Mouse (Mus musculus): ENCODE results near the gene Fam83g.

The Fam83g gene

DNA sequence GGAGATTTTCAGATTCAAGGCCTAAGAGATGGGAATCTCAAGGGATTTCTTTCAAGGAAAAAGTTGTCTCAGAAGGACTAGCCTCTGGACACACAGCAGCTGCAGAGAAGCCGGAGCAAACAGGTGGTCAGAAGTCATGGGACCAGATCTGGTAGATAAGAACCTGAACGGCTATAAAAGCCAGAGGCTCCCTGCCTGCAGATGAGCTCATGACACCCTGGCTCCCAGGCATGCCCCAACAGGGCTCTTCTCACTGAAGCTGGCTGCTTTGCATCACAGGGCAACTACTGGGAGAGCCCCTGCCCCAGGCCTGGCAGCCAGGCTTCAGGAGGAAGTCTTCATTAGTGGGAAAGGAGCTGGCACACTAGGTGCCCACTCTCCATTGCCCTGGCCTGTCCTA lies 8.6 kb upstream of the Fam83g start:
- DNase-seq, result no peak

DNA sequence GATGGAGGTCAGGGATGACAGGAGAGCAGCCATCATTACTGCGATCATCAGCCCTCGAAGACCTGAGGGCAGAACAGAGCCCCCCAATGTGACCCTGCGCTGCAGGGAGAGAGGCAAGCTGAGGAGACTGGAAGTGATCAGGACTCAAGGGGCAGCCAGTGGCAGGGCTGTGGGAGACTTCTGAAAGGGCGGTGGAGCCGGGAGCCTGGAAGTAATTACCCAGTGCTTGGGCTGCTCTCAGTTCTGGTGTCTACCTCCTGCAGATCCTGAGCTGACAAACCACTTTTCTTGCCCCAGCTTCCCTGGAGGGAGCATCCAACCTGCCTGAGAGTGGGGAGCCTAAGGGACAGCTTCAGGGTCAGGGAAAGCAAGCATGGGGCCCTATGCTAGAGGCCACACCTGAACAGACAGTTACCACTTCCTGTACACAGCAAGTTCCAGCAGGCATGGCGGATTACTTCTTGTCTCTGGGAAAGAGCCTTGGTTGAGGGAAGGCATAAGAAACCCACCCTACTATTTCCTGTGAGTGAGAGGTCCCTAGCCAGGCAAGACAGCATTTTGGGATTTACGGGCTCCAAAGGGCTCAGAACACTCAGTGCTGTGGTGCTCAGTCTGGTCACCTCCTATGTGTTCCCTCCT lies 7.6 kb upstream of the Fam83g start:
- no peak for DNase-seq

DNA sequence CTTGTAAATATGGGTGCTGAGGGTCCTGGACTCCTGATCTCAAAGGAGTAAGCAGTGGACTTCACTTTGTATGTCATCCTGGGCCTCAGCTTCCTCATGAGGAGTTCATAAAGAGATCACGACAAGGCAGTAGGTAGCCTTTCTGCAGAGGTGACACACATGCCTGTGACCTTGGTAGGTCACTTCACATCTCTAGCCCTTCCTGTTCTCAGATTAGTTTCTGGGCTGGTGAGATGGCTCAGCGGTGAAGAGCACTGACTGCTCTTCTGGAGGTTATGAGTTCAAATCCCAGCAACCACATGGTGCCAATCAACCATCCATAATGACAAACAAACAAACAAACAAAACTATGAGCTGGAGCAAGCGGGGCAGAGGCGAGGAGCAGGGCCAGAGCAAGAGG lies 6.2 kb upstream of the Fam83g start:
- no peak for DNase-seq

DNA sequence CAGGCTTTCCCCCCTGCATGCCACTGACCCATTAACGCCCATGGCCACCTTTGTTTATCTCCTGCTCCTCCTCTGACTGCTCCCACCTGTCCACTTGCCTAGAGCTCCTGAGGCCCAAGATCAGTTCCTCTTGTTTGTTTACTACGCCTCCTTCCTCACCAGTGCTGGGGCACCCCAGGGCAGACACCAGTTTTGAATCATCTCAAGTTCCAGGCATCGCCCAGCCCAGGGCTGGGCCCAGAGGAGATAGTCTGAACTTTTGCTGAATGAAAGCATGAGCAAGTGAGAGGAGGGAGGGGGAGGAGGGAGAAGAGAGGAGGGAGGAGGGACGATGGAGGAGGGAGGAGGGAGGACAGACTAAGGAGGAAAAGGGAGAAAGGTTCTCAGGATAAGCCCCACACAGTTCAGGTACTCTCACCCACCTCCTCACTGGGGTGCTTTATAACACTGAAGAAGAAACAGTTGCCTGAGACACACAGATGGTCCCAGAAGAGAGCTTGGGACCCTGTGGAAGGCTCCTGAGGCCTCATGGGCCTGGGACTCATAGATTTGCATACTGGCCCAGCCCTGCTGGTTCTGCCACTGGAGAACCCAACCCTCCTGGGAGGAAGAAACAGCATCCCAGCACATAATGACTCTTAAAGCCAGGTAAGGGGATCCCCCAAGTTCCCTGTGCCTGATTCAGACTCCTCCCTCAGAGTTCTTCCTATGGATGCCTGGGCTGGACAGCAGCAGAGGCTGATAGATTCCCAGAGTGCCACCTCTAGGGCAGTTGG lies 4.6 kb upstream of the Fam83g start:
- no peak for DNase-seq

DNA sequence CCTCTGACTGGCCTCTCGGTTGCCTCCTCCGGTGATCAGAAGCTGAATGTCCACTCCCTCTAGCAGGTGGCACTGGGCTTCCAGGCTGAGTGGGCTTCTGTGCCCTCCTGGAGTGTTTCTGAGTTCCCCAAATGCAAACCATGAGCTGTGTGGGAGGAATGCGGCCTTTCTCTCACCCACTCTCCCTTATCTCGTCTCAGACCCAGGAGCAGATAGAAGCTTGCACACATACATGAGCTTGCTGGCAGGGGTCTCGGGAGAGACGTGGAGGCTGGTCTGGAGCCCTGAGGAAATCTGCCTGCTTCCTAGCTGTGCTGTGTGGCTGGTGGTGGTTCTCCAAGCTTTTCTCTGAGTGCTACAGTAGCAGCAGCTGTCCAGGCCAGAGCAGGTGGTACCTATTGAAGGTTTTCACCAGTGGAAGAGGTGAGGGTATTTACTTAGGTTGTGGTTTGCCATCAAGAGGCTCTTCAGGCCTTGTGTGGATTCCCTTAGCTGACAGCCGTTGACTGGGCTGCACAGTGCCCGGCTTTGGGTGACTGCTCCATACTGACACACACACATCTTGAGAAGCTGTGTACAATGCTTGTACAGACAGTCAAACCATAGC lies 1.3 kb downstream of the Fam83g start:
- DNase-seq, result no peak

DNA sequence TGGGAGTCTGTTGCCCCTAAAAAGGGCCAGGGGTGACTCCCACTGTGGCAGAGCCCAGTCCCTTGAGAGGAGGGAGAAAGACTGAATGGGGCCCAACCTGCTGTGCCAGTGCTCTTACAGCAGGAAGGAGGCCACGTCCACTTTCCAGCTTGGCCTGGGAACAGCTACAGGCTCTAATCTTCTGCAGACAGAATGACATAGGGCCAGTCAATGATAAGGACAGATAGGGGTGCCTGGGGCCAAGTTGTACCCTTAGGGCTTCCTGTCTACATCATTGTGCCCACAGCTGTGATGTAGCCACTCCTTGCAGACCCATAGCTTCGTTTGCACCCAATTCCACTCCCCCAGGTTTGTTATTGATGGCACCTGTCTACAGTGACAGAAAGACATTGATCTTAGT lies 2.2 kb downstream of the Fam83g start:
- DNase-seq, result no peak

DNA sequence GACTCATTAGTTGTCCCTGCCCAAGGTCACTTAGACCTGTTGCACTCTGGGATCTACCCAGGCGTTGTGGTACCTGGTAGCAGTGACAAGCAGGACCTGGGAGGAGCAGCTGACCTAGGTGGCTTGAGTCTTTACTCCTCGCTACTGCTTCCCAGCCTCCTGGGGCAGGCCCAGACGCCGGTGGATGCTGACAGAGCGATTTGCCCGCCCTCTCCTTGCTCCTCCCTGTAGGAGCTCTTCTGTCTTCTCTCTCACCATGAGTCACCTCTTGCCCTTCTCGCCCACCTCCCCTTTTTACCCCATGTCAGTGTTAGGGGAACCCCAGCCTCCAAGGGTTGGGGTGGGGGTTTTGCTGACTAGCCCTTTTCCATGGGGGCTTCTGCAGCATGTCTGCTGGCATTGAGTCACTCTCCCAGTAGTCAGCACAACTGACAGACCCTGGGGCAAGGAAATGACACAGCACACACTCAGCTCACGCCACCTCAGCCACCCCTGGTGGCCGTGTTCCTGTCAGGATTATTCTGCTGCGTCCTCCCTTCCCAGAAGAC lies 3.1 kb downstream of the Fam83g start:
- no peak for DNase-seq

DNA sequence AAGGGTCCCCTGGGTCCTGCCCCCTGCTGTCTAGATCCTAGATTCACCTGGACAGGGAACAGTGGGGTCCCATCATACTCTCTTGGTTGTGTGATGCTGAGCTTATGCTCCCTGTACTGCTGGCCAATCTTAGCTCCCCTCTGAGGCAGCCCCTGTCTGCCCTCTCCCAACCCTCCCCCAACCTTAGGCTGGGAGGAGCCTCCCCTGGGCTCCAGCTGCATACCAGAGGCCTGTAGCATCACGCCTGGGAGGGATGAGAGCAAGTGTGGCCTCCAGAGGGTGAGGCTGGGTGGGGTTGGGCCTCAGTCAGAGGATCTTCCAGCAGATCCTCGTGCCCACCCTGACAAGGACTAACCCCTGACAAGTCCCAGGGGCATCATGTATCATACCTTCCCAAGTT lies 3.7 kb downstream of the Fam83g start:
- no peak for DNase-seq

DNA sequence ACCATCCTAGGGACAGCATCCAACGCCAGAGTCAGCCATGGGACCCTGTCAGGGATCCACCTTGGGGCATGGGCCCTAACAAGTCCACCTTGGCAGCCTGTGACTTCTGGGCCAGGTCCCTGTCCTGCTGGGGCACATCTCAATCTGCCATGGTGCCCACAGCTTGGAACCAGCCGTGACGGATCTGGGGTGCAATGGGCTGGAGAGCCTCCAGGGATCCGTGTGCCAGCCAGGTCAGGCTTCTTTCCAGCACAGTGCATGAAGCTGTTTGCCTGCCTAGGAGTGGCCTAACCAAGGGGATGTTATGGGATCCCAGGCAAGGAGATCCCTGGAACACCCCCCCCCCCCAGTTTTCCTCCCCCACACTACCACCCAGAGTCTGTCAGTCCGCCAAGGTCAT lies 9.1 kb downstream of the Fam83g start:
- DNase-seq, result no peak

DNA sequence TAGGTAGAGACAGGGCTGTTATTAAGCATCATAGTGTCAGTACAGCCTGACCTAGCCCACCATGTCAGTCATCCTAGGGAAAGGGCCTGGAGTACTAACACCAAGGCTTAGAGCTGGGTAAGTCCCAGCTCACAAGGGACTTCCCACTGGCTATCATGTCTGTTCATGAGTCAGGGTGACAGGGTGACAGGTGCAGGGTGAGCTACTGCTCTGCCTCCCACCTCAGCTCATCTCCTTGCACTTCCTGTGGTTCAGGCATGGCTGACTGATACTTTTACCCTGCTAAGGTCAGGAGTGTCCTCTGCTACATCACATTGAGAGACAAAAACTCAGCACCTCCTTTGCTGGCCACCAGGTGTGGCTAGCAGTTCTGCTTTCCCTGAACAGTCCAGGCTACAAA lies 15.0 kb downstream of the Fam83g start:
- DNase-seq, result no peak

DNA sequence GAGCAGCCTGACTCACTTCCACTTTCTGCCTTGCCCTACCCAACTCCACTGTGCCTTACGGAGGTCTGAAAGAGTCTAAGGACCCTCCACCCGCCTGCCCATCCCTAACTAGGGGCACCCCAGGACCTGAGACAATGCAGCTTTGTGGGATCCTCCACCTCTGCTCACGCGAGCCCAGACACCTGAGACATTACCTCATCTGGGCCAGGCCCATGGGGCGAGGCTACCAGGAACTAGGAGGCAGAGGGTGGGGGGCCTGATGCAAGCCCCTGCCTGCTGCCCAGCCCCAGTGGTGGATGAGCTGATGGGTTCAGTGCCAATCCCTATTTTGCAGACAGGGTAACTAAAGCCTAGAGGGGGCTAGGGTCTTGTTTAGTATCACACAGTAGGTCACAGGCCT lies 15.6 kb downstream of the Fam83g start:
- no peak for DNase-seq

DNA sequence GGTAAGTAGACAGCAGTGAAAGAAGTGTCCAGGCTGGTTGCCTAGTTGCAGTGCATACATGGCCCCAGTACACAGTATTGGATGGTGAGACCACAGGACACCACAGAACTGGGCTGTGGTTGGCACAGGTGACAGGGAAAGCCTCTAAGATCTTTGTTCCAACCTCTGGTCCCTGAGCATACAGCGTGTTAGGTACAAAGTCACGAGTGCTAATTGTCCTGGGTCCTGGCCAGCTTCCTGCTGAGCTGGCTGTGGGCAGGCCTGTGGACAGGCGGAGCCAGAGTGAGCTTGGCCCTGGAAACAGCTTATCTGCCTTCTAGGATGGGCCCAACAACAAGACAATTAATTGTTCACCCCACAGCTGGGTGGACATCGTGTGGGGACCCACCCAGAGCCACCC lies 16.0 kb downstream of the Fam83g start:
- DNase-seq, result no peak

DNA sequence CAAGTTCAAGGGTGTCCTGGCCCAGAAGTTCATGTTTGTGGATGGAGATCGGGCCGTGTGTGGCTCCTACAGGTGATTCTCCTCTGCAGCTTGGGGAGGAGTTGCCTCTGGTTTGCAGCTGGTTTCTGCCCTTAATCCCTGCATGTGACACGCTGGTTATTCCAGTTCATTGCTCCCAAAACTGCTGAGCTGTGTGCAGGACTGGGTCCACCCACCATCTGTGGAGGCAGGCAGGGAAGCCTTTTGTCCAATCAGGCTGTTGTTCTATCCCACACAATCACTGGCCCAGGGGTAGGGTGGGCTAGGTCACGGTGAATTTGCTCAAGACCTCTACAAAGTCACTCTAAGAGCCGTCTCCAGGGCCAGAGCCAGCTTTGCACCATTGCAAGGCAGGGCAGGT lies 17.8 kb downstream of the Fam83g start:
- DNase-seq, result no peak

DNA sequence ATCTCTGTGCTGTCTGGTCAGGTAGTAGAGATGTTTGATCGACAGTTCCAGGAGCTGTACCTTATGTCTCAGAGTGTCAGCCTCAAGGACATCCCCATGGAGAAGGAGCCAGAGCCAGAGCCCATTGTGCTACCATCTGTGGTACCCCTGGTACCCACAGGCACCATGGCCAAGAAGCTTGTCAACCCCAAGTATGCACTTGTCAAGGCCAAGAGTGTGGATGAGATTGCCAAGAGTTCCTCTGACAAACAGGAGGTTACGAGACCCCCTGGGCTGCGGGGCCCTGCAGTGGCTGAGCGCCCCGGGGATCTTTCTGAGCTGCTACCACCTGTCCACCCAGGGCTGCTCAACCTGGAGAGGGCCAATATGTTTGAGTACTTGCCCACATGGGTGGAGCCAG lies 18.6 kb downstream of the Fam83g start:
- DNase-seq, result no peak

DNA sequence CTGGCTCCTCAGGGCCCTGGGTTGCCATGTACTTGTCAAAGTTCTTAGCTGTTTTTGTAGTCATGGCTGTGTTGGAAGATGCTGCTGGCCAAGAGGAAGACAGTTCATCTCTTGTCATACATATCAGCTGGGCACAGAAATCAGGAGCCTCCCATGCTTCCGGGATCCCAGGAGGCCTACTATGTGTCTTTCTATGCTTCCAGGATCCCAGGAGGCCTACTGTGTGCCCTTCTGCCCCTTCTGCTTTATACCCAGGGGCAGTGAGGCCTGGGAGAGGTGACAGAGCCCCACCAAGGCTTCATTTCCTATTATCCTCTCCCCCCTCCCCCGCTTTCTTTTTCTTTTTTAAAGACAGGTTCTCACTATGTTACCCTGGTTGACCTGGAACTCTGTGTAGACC lies 21.7 kb downstream of the Fam83g start:
- no peak for DNase-seq

DNA sequence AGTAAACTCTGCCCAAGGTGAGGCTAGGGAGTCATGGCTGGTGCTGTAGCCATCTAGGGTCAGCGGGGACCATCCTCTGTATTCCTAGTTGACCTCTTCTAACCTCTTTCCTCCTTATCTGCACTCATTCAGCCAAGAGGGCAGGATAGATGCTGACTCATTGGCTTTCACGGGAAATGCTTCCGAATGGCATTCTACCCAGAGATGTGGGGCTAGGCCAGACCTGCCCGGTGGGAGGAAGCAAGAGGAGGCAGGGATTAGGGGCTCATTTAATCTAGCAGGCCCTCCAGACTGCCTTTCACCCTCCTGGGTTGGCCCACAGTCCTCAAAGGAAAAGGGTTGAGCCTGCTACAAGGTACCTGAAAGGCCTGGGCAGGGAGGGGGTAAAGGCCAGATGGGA lies 22.3 kb downstream of the Fam83g start:
- no peak for DNase-seq

DNA sequence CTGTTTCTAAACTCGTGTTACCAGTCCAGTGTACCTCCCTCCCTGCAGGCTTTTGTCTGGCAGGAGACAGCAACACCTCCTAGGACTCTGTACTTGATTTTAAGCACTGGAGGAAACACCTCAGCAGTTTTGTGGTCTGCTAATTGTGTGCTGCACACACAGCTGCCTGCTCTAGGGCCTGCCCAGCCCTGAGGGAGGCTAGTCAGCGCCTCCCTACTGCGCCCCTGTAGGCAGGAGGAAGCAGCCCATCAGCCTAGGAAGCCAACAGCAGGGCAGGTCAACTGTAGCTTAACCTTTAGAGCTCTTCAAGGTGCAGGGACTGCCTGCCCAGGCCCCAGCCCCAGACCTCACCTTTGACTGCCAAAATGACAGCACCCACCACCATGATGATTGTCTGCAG lies 25.0 kb downstream of the Fam83g start:
- peak; percentile 41 for DNase-seq

DNA sequence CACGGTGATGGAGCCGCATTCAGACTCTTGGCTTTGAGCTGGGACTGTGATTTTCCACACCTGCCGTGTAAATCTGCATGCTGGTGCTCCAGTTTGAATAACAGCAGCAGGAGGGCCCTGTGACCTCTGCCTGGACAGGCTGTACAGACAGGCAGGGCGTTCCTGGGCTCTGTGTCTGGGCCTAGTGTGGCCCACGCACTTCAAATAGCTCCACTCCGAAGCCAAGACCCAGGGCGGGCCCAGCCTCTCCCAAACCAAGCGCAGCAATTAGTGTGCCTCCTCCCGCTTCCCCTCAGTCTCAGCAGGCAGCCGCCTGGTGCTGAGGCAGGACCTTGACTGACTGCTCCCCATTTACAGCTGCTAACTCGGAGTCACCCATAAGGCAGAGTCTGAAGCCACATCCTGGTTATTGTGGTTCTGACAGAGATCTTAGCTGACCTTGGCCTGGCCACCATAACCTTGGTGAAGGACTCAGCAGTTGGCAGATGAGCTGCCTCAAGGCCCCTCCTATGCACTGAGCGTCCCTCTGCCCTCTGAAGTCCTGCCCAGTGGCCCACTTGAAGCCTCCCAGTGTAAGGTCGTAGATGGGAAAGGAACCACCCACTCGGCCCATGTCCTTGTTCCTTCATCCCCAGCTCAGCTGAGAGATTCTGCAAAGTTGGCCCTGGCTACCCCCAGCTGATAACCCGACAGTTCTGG lies 29.4 kb downstream of the Fam83g start:
- no peak for DNase-seq

DNA sequence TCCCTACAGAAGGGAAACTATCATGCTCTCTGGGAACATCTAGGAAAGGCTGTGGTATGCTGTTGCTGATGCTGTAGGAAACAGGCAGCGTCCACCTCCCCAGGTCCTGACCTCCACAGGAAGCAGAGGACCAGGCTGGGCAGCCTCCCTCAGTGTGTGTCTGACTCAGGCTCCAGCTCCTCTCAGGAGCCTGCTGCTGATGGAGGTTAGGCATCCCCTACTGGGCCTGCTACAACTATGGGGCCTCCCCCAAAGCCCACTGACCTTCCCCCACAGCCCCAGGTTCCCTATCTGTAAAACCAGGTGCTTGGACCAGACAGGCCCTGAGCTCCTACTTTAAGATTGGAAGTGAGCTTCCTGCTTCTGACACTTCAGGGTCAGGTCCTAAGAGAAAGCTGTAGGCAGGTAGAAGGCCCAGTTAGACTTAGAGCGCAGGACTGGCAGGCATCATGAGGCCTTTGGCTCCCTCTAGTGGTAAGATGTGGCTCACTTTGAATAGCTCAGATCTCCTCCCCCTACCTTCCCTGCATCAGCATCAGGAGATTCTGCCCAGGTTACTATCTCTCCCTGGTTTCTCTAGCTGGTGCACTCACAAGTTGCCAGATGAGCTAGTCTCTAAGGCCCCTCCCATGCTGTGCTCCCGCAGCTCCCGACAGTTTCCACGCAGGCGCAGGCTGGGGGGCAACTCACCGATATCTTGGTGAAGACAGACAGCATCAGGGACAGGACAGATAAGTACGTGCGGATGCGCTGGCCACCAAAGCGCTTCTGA lies 30.6 kb downstream of the Fam83g start:
- peak; percentile 73 for DNase-seq

DNA sequence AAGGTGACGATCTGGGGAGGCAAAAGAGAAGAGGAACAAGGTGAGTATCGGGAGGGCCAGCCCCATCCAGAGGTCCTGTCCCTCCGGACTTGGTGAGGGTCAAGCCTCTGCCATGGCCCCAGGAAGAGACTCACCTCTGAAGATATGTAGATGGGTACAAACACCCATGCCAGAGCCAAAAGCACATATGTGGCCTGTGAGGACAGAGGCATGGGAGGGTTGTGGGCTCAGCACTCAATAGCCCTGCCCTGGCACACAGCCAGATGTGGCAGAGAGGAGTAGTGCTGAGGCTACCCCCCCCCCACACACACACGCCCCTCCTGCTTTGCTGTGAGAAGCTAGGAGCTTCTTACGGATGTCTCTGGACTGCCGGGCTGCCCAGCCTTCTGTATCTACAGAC lies 31.2 kb downstream of the Fam83g start:
- DNase-seq, result no peak

DNA sequence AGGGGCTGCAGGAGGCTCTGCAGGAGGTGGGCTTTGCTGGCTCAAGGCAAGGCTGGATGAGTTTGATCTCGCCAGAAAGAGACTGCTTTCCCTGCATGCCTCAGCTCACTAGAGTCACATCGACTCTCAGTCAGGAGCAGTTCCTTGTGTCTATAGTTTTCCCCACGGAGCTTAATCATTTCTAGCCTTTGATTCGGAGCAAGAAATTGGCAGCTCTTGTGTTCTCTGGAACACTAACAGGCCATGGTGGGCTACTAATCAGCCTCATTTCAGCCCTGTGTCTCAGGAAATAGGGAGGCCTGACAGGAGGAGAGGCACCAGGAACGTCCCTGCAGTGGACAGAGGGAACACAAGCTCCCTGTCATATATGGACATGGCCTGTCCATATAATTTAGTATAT lies 34.1 kb downstream of the Fam83g start:
- DNase-seq, result no peak

DNA sequence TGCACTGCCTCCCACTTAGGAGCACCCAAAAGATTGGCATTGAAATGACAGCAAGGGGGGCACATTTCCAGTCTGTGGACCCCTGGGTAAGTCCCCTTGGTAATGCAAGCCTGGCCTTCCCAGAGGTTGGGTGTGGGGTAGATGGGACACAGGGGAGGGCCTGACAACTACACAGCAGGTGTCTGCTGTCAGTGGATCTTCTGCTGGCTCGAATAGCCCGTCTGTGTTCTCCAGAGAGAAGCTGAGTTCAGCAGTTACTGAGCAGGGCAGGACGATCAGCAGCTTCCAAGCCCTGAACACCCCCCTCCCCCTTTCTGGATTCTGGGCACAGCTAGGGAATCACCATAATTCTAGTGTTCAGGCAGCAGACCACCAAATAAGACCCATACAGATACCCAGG lies 35.5 kb downstream of the Fam83g start:
- DNase-seq, result no peak

DNA sequence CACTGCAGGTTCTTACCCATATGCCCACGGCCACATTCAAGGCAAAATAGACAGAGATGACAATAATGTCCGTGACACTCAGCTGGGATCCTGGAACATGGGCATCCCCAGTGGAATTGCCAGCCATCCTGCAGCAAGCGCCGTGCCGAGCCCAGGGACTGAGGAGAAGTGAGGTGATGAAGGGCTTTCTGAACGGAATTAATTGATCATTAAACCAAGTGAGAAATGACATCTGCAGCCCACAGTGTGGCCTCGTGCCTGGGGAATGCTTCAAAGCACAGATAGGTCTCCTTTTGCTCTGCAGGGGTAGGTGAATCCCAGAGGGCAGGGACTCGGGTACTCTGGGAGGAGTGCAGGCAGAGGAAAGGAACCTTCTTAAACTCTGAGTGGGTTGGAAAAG lies 35.9 kb downstream of the Fam83g start:
- DNase-seq, result no peak

Measured in thymus, postnatal 4 days (tissue).